Mouse (Mus musculus): ENCODE measurements around the gene Greb1. TPM values are rescaled to one million over a fixed set of nuclear protein-coding genes. Genes with fewer than 3 reads are reported as not detected.

Gene Greb1
- total and polyA plus RNA-seq, 3 experiments: 0.25 to 0.51 (median 0.39) TPM

- no peak overlapping the region; the same call in 1 of the 2 replicates for H3K27ac ChIP-seq
- DNase-seq: no peak
- TF ChIP-seq POLR2A (IDR thresholded peaks at IDR 0.05; ENCODE audit: insufficient read depth, low read depth, low read length): no peak
- TF ChIP-seq CTCF (IDR thresholded peaks at IDR 0.05): peak; percentile 69
- no peak for TF ChIP-seq EP300 (IDR thresholded peaks at IDR 0.05; ENCODE audit: insufficient read depth, low read depth, low read length)
- H3K9ac ChIP-seq (ENCODE audit: low read depth, low read length): no peak overlapping the region
- no peaks in the 10 kb centered on the region for H3K79me2 ChIP-seq (replicated peaks; ENCODE audit: control insufficient read depth, insufficient read depth, low read length)
- peaks cover 8% of the 10 kb centered on the region for H3K4me1 ChIP-seq (ENCODE audit: control insufficient read depth, insufficient read depth, low read length)
- WGBS: 53% methylated on average over 5 of the region's 5 CpGs
- intact Hi-C loops (cut with DNase I): no loop called here
- H3K36me3 ChIP-seq (ENCODE audit: control insufficient read depth, insufficient read depth, low read length): peaks cover 6% of the 10 kb centered on the region
- no peaks in the 10 kb centered on the region for H3K27me3 ChIP-seq (ENCODE audit: control insufficient read depth, insufficient read depth, low read length)
- no peak overlapping the region for H3K4me3 ChIP-seq
These were observed 158.7 kb downstream of the Greb1 start for GRCm38 (mm10) chr12:16642000-16642399.

- intact Hi-C loops (cut with DNase I): no loop called here
- H3K9ac ChIP-seq (ENCODE audit: low read depth, low read length): no peak overlapping the region
- H3K4me1 ChIP-seq (ENCODE audit: control insufficient read depth, insufficient read depth, low read length): peaks cover 8% of the 10 kb centered on the region
- no peak overlapping the region for H3K4me3 ChIP-seq
- H3K27me3 ChIP-seq (ENCODE audit: control insufficient read depth, insufficient read depth, low read length): no peaks in the 10 kb centered on the region
- TF ChIP-seq CTCF (IDR thresholded peaks at IDR 0.05) (no peak), POLR2A (IDR thresholded peaks at IDR 0.05; ENCODE audit: insufficient read depth, low read depth, low read length) (no peak), EP300 (IDR thresholded peaks at IDR 0.05; ENCODE audit: insufficient read depth, low read depth, low read length) (no peak)
- H3K27ac ChIP-seq: peak overlapping the region; percentile 80
- 66% methylated on average over 6 of the region's 6 CpGs for WGBS
- no peaks in the 10 kb centered on the region for H3K79me2 ChIP-seq (replicated peaks; ENCODE audit: control insufficient read depth, insufficient read depth, low read length)
- DNase-seq: peak in 1 of 2 experiments; percentile 54
- peaks cover 6% of the 10 kb centered on the region for H3K36me3 ChIP-seq (ENCODE audit: control insufficient read depth, insufficient read depth, low read length)
These were observed 160.6 kb downstream of the Greb1 start for GRCm38 (mm10) chr12:16640075-16640474.

- peak; percentile 49; the same call in 1 of the 2 replicates for TF ChIP-seq EP300 (IDR thresholded peaks at IDR 0.05; ENCODE audit: insufficient read depth, low read depth, low read length)
- TF ChIP-seq POLR2A (IDR thresholded peaks at IDR 0.05; ENCODE audit: insufficient read depth, low read depth, low read length): no peak
- peak; percentile 68 for TF ChIP-seq CTCF (IDR thresholded peaks at IDR 0.05)
- DNase-seq: peak in 1 of 2 experiments; percentile 38
- peak overlapping the region; percentile 80 for H3K27ac ChIP-seq
These were observed 161.5 kb downstream of the Greb1 start for GRCm38 (mm10) chr12:16639078-16639771.

GRCm38 (mm10) chr12:16635816-16636215 is 164.9 kb downstream of the Greb1 start:
- Histone ChIP-seq H3K9ac (ENCODE audit: low read depth, low read length) (no peak overlapping the region), H3K4me1 (ENCODE audit: control insufficient read depth, insufficient read depth, low read length) (peaks cover 8% of the 10 kb centered on the region), H3K27ac (no peak overlapping the region), H3K4me3 (no peak overlapping the region), H3K36me3 (ENCODE audit: control insufficient read depth, insufficient read depth, low read length) (peaks cover 11% of the 10 kb centered on the region; the same call in 1 of the 2 replicates), H3K27me3 (ENCODE audit: control insufficient read depth, insufficient read depth, low read length) (no peaks in the 10 kb centered on the region), H3K79me2 (replicated peaks; ENCODE audit: control insufficient read depth, insufficient read depth, low read length) (no peaks in the 10 kb centered on the region)
- TF ChIP-seq EP300 (IDR thresholded peaks at IDR 0.05; ENCODE audit: insufficient read depth, low read depth, low read length) (no peak), POLR2A (IDR thresholded peaks at IDR 0.05; ENCODE audit: insufficient read depth, low read depth, low read length) (no peak), CTCF (IDR thresholded peaks at IDR 0.05) (no peak)
- WGBS: 47% methylated on average over 6 of the region's 6 CpGs
- DNase-seq: no peak
- intact Hi-C loops (cut with DNase I): no loop called here

More at GRCm38 (mm10) chr12:16639078-16639771, 161.5 kb downstream of the Greb1 start:
- Histone ChIP-seq H3K9ac (ENCODE audit: low read depth, low read length) (no peak overlapping the region), H3K27me3 (ENCODE audit: control insufficient read depth, insufficient read depth, low read length) (no peaks in the 10 kb centered on the region), H3K4me3 (no peak overlapping the region), H3K79me2 (replicated peaks; ENCODE audit: control insufficient read depth, insufficient read depth, low read length) (no peaks in the 10 kb centered on the region), H3K36me3 (ENCODE audit: control insufficient read depth, insufficient read depth, low read length) (peaks cover 6% of the 10 kb centered on the region), H3K4me1 (ENCODE audit: control insufficient read depth, insufficient read depth, low read length) (peaks cover 8% of the 10 kb centered on the region)
- intact Hi-C loops (cut with DNase I): no loop called here
- 44% methylated on average over 12 of the region's 12 CpGs for WGBS

GRCm38 (mm10) chr12:16634075-16634813 is 166.4 kb downstream of the Greb1 start:
- no peak overlapping the region; the same call in none of the 2 replicates for H3K27ac ChIP-seq
- WGBS: 45% methylated on average over 14 of the region's 14 CpGs
- no peak overlapping the region for H3K4me3 ChIP-seq
- H3K9ac ChIP-seq (ENCODE audit: low read depth, low read length): no peak overlapping the region
- peaks cover 11% of the 10 kb centered on the region; the same call in 1 of the 2 replicates for H3K36me3 ChIP-seq (ENCODE audit: control insufficient read depth, insufficient read depth, low read length)
- peaks cover 11% of the 10 kb centered on the region for H3K4me1 ChIP-seq (ENCODE audit: control insufficient read depth, insufficient read depth, low read length)
- peak; percentile 53 to 69 for DNase-seq
- H3K79me2 ChIP-seq (replicated peaks; ENCODE audit: control insufficient read depth, insufficient read depth, low read length): no peaks in the 10 kb centered on the region
- TF ChIP-seq EP300 (IDR thresholded peaks at IDR 0.05; ENCODE audit: insufficient read depth, low read depth, low read length) (no peak), CTCF (IDR thresholded peaks at IDR 0.05) (peak; percentile 86)
- intact Hi-C loops (cut with DNase I): loop anchor here (1.0 kb wide), 1 partner anchor 66 kb away; no protein-coding TSS in a partner anchor
- no peaks in the 10 kb centered on the region for H3K27me3 ChIP-seq (ENCODE audit: control insufficient read depth, insufficient read depth, low read length)
